ENCODE assay signal across 27 mouse cellular contexts in the genomic region with DNA sequence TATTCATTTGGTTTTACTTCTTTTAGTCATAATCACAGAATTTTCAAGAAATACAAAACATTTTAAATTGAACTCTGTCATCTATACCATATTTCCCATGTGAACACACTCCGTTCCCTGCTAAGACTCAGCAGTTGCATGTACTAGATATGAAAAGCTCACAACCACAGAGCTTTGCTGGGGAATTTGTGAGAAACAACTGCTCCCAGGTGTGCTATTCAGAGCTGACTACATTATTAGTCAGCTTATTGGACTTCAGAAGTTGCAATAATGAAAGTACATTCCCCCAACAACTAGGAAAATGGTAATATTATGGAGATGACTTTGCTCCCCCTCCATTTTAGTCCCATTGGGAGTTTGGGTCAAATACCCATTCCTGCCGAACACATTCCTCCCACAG.
"Had no signal": no experiment of that assay in that cellular context is flagged by ENCODE, and none has a peak within 500 bp of the region (broad histone marks: within the 10 kb centered on the region; RNA-seq: fewer than 3 reads in every experiment).

No protein-coding gene starts in this region.

- H3K36me3 ChIP-seq: heart, embryonic 10.5 days; heart, embryonic 12.5 days; hindbrain, embryonic 10.5 days; hindbrain, embryonic 12.5 days; hindbrain, embryonic 15.5 days; intestine, embryonic 15.5 days; kidney, embryonic 15.5 days; limb, embryonic 10.5 days; limb, embryonic 12.5 days; liver, embryonic 13.5 days had no signal

- H3K4me2 ChIP-seq: heart, embryonic 12.5 days; hindbrain, embryonic 12.5 days; hindbrain, embryonic 15.5 days; intestine, embryonic 15.5 days; kidney, embryonic 15.5 days; limb, embryonic 12.5 days; liver, embryonic 11.5 days; liver, embryonic 13.5 days had no signal

- H3K9ac ChIP-seq: heart, embryonic 12.5 days; hindbrain, embryonic 12.5 days; hindbrain, embryonic 15.5 days; intestine, embryonic 15.5 days; kidney, embryonic 15.5 days; limb, embryonic 12.5 days; liver, embryonic 13.5 days had no signal

- H3K9me3 ChIP-seq: heart, embryonic 10.5 days; heart, embryonic 12.5 days; hindbrain, embryonic 10.5 days; hindbrain, embryonic 12.5 days; hindbrain, embryonic 15.5 days; intestine, embryonic 15.5 days; kidney, embryonic 15.5 days; limb, embryonic 10.5 days; limb, embryonic 12.5 days; liver, embryonic 13.5 days had no signal

- ATAC-seq: inflammation-experienced regulatory T-cells, adult 6 months; intestine, embryonic 15.5 days; intestine, postnatal 0 days had no signal

- H3K4me1 ChIP-seq: heart, embryonic 10.5 days; heart, embryonic 12.5 days; hindbrain, embryonic 10.5 days; hindbrain, embryonic 12.5 days; hindbrain, embryonic 15.5 days; intestine, embryonic 15.5 days; kidney, embryonic 15.5 days; limb, embryonic 10.5 days; limb, embryonic 12.5 days; liver, embryonic 13.5 days had no signal

- H3K4me3 ChIP-seq: gastrocnemius, adult 2 months; heart, embryonic 10.5 days; heart, embryonic 12.5 days; hindbrain, embryonic 10.5 days; hindbrain, embryonic 12.5 days; hindbrain, embryonic 15.5 days; intestine, embryonic 15.5 days; kidney, embryonic 15.5 days; layer of hippocampus, adult 2 months; left cerebral cortex, adult 2 months; limb, embryonic 10.5 days; limb, embryonic 12.5 days; liver, embryonic 13.5 days had no signal

- DNase-seq: gastrocnemius, adult 2 months; gastrocnemius, postnatal 10 days; gastrocnemius, postnatal 25 days; heart, adult 18-20 months; heart, postnatal 10 days; heart, postnatal 4 days; kidney, adult 18-20 months; kidney, adult 8-10 months; kidney, postnatal 14 days; kidney, postnatal 36 days; liver; liver, embryonic 13.5 days had no signal

- H3K27ac ChIP-seq: gastrocnemius, adult 2 months; heart, embryonic 10.5 days; hindbrain, embryonic 10.5 days; hindbrain, embryonic 12.5 days; hindbrain, embryonic 15.5 days; intestine, embryonic 15.5 days; kidney, embryonic 15.5 days; kidney, postnatal 0 days; layer of hippocampus, adult 2 months; left cerebral cortex, adult 2 months; limb, embryonic 10.5 days; limb, embryonic 12.5 days; liver, embryonic 13.5 days had no signal

- H3K27me3 ChIP-seq: heart, embryonic 12.5 days; hindbrain, embryonic 12.5 days; hindbrain, embryonic 15.5 days; intestine, embryonic 15.5 days; kidney, embryonic 15.5 days; limb, embryonic 12.5 days; liver, embryonic 13.5 days had no signal
